Mouse (Mus musculus) CH12.LX (cell line): ENCODE data around the gene Zdhhc19.

Experiments
- CTCF ChIP-seq, 2 experiments: IDR thresholded peaks in 1 of 2; conservative IDR thresholded peaks in 1 of 2; 2 replicates each; pipeline ENCODE4 v1.5.1; 2011 to 2012; ENCODE audit warnings: low read depth in 2 of 2, low read length in 2 of 2, improper control_type of control experiment in 1 of 2, inconsistent platforms in 1 of 2, mild to moderate bottlenecking in 1 of 2, moderate library complexity in 1 of 2
- EP300 ChIP-seq: IDR thresholded peaks from 2 replicates; pipeline ENCODE4 v1.6.1; 2011; ENCODE audit warnings: low read length, improper control_type of control experiment
- KAT2A ChIP-seq: IDR thresholded peaks from 2 replicates; pipeline ENCODE4 v1.6.1; 2012; ENCODE audit warnings: low read length, improper control_type of control experiment, inconsistent platforms; ENCODE audit not compliant: insufficient replicate concordance
- MAFK ChIP-seq: IDR thresholded peaks from 2 replicates; pipeline ENCODE4 v1.6.1; 2011; ENCODE audit warnings: low read length, improper control_type of control experiment; ENCODE audit not compliant: insufficient replicate concordance
- MAX ChIP-seq: IDR thresholded peaks from 2 replicates; pipeline ENCODE4 v1.6.1; 2011; ENCODE audit warnings: low read length, improper control_type of control experiment
- PAX5 ChIP-seq: IDR thresholded peaks from 2 replicates; pipeline ENCODE4 v1.6.1; 2012; ENCODE audit warnings: low read length, inconsistent platforms, mixed read lengths
- POLR2A ChIP-seq: IDR thresholded peaks from 2 replicates; pipeline ENCODE4 v1.6.1; 2011; ENCODE audit warnings: low read depth, mild to moderate bottlenecking, improper control_type of control experiment, low read length
- SMC3 ChIP-seq: IDR thresholded peaks from 2 replicates; pipeline ENCODE4 v1.6.1; 2011; ENCODE audit warnings: low read depth, low read length, improper control_type of control experiment
- USF1 ChIP-seq: IDR thresholded peaks from 2 replicates; pipeline ENCODE4 v1.6.1; 2014; ENCODE audit warnings: low read depth, mild to moderate bottlenecking, inconsistent platforms, low read length, improper control_type of control experiment
- ZKSCAN1 ChIP-seq: IDR thresholded peaks from 2 replicates; pipeline ENCODE4 v1.6.1; 2012; ENCODE audit warnings: low read depth, inconsistent platforms, low read length, improper control_type of control experiment, borderline replicate concordance
- ZMIZ1 ChIP-seq: IDR thresholded peaks from 2 replicates; pipeline ENCODE4 v1.6.1; 2012; ENCODE audit warnings: low read depth, mild to moderate bottlenecking, inconsistent platforms, low read length, improper control_type of control experiment

GRCm38 (mm10) chr16:32551346-32551747 lies 55.3 kb downstream of the Zdhhc19 start:
- TF ChIP-seq ZMIZ1: no peak
- no peak for TF ChIP-seq ZKSCAN1
- TF ChIP-seq CTCF (conservative IDR thresholded peaks at IDR 0.05 in 1 of 2, IDR thresholded peaks at IDR 0.05 in 1 of 2; ENCODE audit: low read depth in 2 of 2, low read length in 2 of 2): no peak
- no peak for TF ChIP-seq KAT2A
- no peak for TF ChIP-seq USF1
- TF ChIP-seq EP300: no peak
- TF ChIP-seq MAFK: no peak
- no peak for TF ChIP-seq MAX
- no peak for TF ChIP-seq POLR2A
- TF ChIP-seq SMC3: no peak
- no peak for TF ChIP-seq PAX5
